ENCODE assay signal across 9 mouse cellular contexts in genomic region chr10:68103988-68104387, GRCm38 (mm10).
DNase-seq lines count a peak whose midpoint lies in the region; ATAC-seq and TF ChIP-seq lines count a peak whose summit lies in the region.
"Had no signal": no experiment of that assay in that cellular context is flagged by ENCODE, and none has a peak within 500 bp of the region (broad histone marks: within the 10 kb centered on the region; RNA-seq: fewer than 3 reads in every experiment).

No protein-coding gene starts in this region.

- H3K9ac ChIP-seq in lung, embryonic 16.5 days (ENCODE audit: low read length) = no peak overlapping the region
- no peak overlapping the region for H3K9ac ChIP-seq in midbrain, postnatal 0 days (replicated peaks; ENCODE audit: low read length, poor library complexity, severe bottlenecking)

- H3K4me1 ChIP-seq in lung, embryonic 16.5 days (replicated peaks; ENCODE audit: control insufficient read depth, insufficient read depth, low read length) = peaks cover 30% of the 10 kb centered on the region
- H3K4me1 ChIP-seq in midbrain, postnatal 0 days (ENCODE audit: insufficient read depth, low read length) = peaks cover 5% of the 10 kb centered on the region; the same call in 1 of the 2 replicates

- peak; percentile 49 for DNase-seq in gastrocnemius, postnatal 14 days
- DNase-seq in gastrocnemius, postnatal 36 days = no peak
- DNase-seq in lung, postnatal 4 days = no peak
- peak; percentile 29 for DNase-seq in forelimb bud, embryonic 11.5 days (ENCODE audit: low read depth, low spot score)
- DNase-seq in midbrain, postnatal 0 days (ENCODE audit: low spot score) = peak; percentile 52
- no peak for DNase-seq in embryo, embryonic 10.5 days (ENCODE audit: low spot score)
- no peak for DNase-seq in testis, postnatal 14 days (ENCODE audit: low spot score)

- no peaks in the 10 kb centered on the region for H3K9me3 ChIP-seq in lung, embryonic 16.5 days (ENCODE audit: control insufficient read depth, low read length)
- H3K9me3 ChIP-seq in midbrain, postnatal 0 days (ENCODE audit: low read length) = no peaks in the 10 kb centered on the region

- no peak overlapping the region; the same call in 1 of the 2 replicates for H3K27ac ChIP-seq in lung, embryonic 16.5 days (ENCODE audit: low read length)
- peak overlapping the region; percentile 44; the same call in 1 of the 2 replicates for H3K27ac ChIP-seq in midbrain, postnatal 0 days (ENCODE audit: low read depth, low read length)

- intact Hi-C loops in gastrocnemius, postnatal 14 days (cut with DNase I; ENCODE audit: low total_unique reads) = no loop called here
- intact Hi-C loops in gastrocnemius, postnatal 36 days (cut with DNase I) = loop anchor here (2.0 kb wide), 1 partner anchor 33 kb away; no protein-coding TSS in a partner anchor

- H3K27me3 ChIP-seq in lung, embryonic 16.5 days (ENCODE audit: control insufficient read depth, insufficient read depth, low read depth, low read length) = no peaks in the 10 kb centered on the region
- H3K27me3 ChIP-seq in midbrain, postnatal 0 days (ENCODE audit: insufficient read depth, low read length) = no peaks in the 10 kb centered on the region
- H3K27me3 ChIP-seq: CH12.LX had no signal

- 40% methylated on average over 5 of the region's 5 CpGs for WGBS in lung, embryonic 16.5 days
- WGBS in midbrain, postnatal 0 days = 62% methylated on average over 5 of the region's 5 CpGs

- no peak overlapping the region for H3K4me3 ChIP-seq in lung, embryonic 16.5 days (ENCODE audit: low read length)
- no peak overlapping the region for H3K4me3 ChIP-seq in midbrain, postnatal 0 days (ENCODE audit: low read depth, low read length)

- peaks cover 14% of the 10 kb centered on the region for H3K36me3 ChIP-seq in lung, embryonic 16.5 days (ENCODE audit: control insufficient read depth, insufficient read depth, low read length)
- H3K36me3 ChIP-seq in midbrain, postnatal 0 days (ENCODE audit: insufficient read depth, low read length) = no peaks in the 10 kb centered on the region

- ATAC-seq in lung, embryonic 16.5 days (ENCODE audit: low read depth) = peak; percentile 50
- ATAC-seq in midbrain, postnatal 0 days (ENCODE audit: low FRiP score) = no peak

- no peak for TF ChIP-seq CTCF in midbrain, postnatal 0 days (IDR thresholded peaks at IDR 0.05)

- no peak overlapping the region for H3K4me2 ChIP-seq in lung, embryonic 16.5 days (ENCODE audit: low read depth, low read length)
- no peak overlapping the region for H3K4me2 ChIP-seq in midbrain, postnatal 0 days (ENCODE audit: low read depth, low read length, poor library complexity, severe bottlenecking)

Comparison
In these comparisons a context has a peak if more than half of its experiments do, and no peak if none do; other contexts are left out.
1. DNase-seq: peak in gastrocnemius, postnatal 14 days (single experiment), forelimb bud, embryonic 11.5 days (single experiment) and midbrain, postnatal 0 days (single experiment); none in gastrocnemius, postnatal 36 days (0 of 2), lung, postnatal 4 days (0 of 2), embryo, embryonic 10.5 days (single experiment) and testis, postnatal 14 days (single experiment).